Mouse (Mus musculus): ENCODE data around the gene Abcg1. TPM values are rescaled to one million over a fixed set of nuclear protein-coding genes. Genes with fewer than 3 reads are reported as not detected.

Abcg1 gene
- polyA plus RNA-seq, 1 experiment = 12.8 TPM

DNA sequence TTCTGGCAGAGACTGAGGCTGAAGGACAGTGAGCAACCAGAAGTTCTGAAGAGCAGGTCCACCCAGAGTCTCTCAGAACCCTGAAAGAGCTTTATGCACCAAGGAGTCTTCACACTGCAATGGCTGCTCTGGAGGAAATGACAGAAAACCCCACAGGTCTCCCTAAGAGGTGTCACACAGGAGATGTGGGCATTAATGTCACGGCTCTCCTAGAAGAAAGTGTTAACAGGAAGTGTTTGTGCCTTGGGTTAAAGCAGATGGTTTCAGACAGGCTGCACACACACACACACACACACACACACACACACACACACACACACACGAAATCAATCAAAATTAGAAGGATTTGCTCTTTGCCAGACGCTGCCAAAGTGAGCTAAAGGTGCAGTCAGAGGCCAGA, 78.8 kb downstream of the Abcg1 start:
- no peak for DNase-seq (ENCODE audit: low read depth)
- TF ChIP-seq CTCF (IDR thresholded peaks at IDR 0.05; ENCODE audit: borderline replicate concordance, extremely low read depth, insufficient read depth, insufficient read length) = no peak
- no peak for TF ChIP-seq POLR2A (IDR thresholded peaks at IDR 0.05; ENCODE audit: borderline replicate concordance, extremely low read depth, insufficient read depth, insufficient read length, poor library complexity, severe bottlenecking)

GRCm38 (mm10) chr17:31136821-31137220, 79.3 kb downstream of the Abcg1 start:
- no peak for DNase-seq (ENCODE audit: low read depth)
- TF ChIP-seq CTCF (IDR thresholded peaks at IDR 0.05; ENCODE audit: borderline replicate concordance, extremely low read depth, insufficient read depth, insufficient read length) = no peak
- no peak for TF ChIP-seq POLR2A (IDR thresholded peaks at IDR 0.05; ENCODE audit: borderline replicate concordance, extremely low read depth, insufficient read depth, insufficient read length, poor library complexity, severe bottlenecking)

- peak; percentile 81 for DNase-seq (ENCODE audit: low read depth)
- TF ChIP-seq POLR2A (IDR thresholded peaks at IDR 0.05; ENCODE audit: borderline replicate concordance, extremely low read depth, insufficient read depth, insufficient read length, poor library complexity, severe bottlenecking) (no peak), CTCF (IDR thresholded peaks at IDR 0.05; ENCODE audit: borderline replicate concordance, extremely low read depth, insufficient read depth, insufficient read length) (peak; percentile 83)
Observed at GRCm38 (mm10) chr17:31138398-31138797, 80.9 kb downstream of the Abcg1 start.

DNA sequence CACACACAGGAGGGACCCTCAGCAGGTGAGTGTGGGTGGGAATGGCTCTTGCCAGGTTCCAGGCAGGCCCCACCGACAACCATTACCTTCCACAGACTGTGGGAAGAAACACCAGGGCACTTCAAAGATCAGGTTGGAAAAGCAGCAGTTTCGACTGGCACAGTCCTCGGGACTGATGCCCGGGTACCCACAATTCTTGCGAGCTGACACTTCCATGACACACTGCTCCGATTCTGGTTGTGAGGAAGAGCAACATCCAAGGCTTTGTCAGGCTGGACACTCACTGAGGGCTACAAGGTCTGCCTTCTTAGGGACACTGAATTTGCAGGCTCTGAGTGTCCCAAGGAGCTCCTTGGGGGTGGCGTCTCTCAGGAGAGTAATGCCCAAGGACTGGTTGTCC, 84.6 kb downstream of the Abcg1 start:
- TF ChIP-seq POLR2A (IDR thresholded peaks at IDR 0.05; ENCODE audit: borderline replicate concordance, extremely low read depth, insufficient read depth, insufficient read length, poor library complexity, severe bottlenecking) = no peak
- TF ChIP-seq CTCF (IDR thresholded peaks at IDR 0.05; ENCODE audit: borderline replicate concordance, extremely low read depth, insufficient read depth, insufficient read length) = no peak
- DNase-seq (ENCODE audit: low read depth) = no peak

DNA sequence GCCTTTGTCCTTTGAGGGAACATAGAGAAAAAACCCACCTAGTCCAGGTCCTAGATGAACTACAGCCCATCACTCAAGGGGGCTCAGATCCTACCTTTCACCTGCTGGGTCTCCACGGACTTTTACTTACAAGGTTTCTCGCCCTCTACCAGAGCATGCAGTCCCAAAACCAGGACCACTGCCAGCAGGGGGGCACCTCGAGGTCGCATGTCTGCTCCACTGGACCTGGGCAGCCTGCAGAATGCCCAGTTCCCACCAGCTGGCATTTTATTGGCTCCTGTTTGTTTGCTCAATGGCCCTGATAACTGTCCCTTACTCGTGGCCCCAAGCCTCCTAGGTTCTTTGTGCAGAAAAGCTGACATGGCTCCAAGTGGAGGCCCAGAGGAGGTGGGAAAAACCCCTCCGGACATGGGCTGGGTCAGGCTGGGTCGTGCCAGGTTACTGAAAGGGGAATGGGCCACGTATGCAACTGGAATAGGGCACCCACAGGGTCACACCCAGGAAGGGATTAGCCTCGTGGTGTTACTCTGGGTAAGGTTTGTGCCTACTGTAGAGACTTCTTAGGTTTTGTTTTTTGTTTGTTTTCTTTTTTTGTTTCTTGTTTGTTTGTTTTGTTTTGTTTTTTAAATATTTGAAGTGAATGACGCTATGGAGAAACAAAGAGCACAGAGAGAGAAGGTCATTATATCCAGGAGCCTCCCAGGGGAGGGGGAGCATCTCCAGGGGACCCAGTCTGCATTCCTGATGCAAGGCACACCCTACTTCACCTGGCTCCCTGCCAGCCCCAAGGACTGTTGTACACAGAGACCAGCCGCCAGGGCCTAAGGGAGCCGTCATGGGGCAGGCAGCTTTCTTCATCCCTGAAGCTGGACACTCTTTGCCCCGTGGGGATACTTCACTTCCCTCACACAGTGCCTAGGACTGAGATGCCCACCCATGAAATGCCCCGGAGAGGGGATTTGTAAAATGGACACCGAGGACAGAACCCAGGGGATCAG, 86.9 kb downstream of the Abcg1 start, which contains the start of gene Tff2:
Gene Tff2 (minus strand): TSS at position 243 of the 998 bp plus-strand sequence.
- peak; percentile 47 for DNase-seq (ENCODE audit: low read depth)
- TF ChIP-seq CTCF (IDR thresholded peaks at IDR 0.05; ENCODE audit: borderline replicate concordance, extremely low read depth, insufficient read depth, insufficient read length) (no peak), POLR2A (IDR thresholded peaks at IDR 0.05; ENCODE audit: borderline replicate concordance, extremely low read depth, insufficient read depth, insufficient read length, poor library complexity, severe bottlenecking) (no peak)

- TF ChIP-seq CTCF (IDR thresholded peaks at IDR 0.05; ENCODE audit: borderline replicate concordance, extremely low read depth, insufficient read depth, insufficient read length) (no peak), POLR2A (IDR thresholded peaks at IDR 0.05; ENCODE audit: borderline replicate concordance, extremely low read depth, insufficient read depth, insufficient read length, poor library complexity, severe bottlenecking) (no peak)
Observed at GRCm38 (mm10) chr17:31145998-31146397, 88.5 kb downstream of the Abcg1 start.

GRCm38 (mm10) chr17:31152512-31152911, 95.0 kb downstream of the Abcg1 start:
- no peak for DNase-seq (ENCODE audit: low read depth)

More at GRCm38 (mm10) chr17:31145998-31146397, 88.5 kb downstream of the Abcg1 start:
- no peak for DNase-seq (ENCODE audit: low read depth)

DNA sequence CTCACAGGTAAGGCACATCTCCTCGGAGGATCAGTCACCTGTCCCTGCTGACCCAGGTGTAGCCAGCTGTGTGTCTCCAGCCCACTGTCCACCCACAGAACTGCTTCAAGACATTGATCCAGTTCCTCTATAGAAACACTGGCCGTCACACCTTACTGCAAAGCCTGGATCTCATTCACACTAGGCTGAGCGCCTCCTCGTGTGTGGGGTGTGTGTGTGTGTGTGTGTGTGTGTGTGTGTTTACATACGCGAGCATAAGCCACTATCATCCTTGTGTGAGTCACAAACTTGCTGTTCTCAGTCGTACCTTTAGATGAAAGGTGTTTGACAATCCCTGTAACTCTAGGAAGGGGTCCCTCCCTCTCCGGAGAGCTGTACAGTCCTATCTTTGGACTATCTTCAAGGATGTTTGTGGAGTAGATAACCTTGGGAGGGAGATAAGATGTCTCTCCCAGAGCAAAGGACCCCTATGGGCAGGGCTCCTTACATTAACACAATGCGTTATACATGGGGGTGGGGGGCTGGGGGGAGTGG, 95.6 kb downstream of the Abcg1 start:
- no peak for DNase-seq (ENCODE audit: low read depth)
- TF ChIP-seq POLR2A (IDR thresholded peaks at IDR 0.05; ENCODE audit: borderline replicate concordance, extremely low read depth, insufficient read depth, insufficient read length, poor library complexity, severe bottlenecking) (no peak), CTCF (IDR thresholded peaks at IDR 0.05; ENCODE audit: borderline replicate concordance, extremely low read depth, insufficient read depth, insufficient read length) (no peak)

More at GRCm38 (mm10) chr17:31152512-31152911, 95.0 kb downstream of the Abcg1 start:
- TF ChIP-seq CTCF (IDR thresholded peaks at IDR 0.05; ENCODE audit: borderline replicate concordance, extremely low read depth, insufficient read depth, insufficient read length) (no peak), POLR2A (IDR thresholded peaks at IDR 0.05; ENCODE audit: borderline replicate concordance, extremely low read depth, insufficient read depth, insufficient read length, poor library complexity, severe bottlenecking) (no peak)

DNA sequence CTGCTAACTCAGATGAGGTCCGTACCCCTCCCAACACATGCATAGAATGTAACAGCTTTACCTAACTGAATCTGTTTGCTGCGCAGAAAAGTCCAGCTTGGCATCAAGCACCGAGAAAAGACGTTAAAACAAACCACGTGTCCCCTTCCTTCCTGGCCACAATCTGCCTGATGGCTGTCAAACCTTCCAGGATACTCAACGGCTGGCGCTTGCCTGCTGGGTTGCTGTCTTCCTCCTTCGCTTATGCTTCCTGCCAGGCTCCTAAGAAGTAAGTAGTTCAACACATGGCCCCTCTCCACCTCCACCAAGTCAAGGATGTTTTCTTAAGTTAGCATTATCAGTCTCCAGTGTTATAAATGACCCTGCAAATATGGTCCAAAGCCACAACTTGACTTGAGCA, 96.3 kb downstream of the Abcg1 start:
- TF ChIP-seq CTCF (IDR thresholded peaks at IDR 0.05; ENCODE audit: borderline replicate concordance, extremely low read depth, insufficient read depth, insufficient read length) (no peak), POLR2A (IDR thresholded peaks at IDR 0.05; ENCODE audit: borderline replicate concordance, extremely low read depth, insufficient read depth, insufficient read length, poor library complexity, severe bottlenecking) (no peak)
- no peak for DNase-seq (ENCODE audit: low read depth)

- no peak for TF ChIP-seq POLR2A (IDR thresholded peaks at IDR 0.05; ENCODE audit: borderline replicate concordance, extremely low read depth, insufficient read depth, insufficient read length, poor library complexity, severe bottlenecking)
- TF ChIP-seq CTCF (IDR thresholded peaks at IDR 0.05; ENCODE audit: borderline replicate concordance, extremely low read depth, insufficient read depth, insufficient read length) = no peak
- DNase-seq (ENCODE audit: low read depth) = no peak
Observed at GRCm38 (mm10) chr17:31157921-31158320, 100.4 kb downstream of the Abcg1 start.

DNA sequence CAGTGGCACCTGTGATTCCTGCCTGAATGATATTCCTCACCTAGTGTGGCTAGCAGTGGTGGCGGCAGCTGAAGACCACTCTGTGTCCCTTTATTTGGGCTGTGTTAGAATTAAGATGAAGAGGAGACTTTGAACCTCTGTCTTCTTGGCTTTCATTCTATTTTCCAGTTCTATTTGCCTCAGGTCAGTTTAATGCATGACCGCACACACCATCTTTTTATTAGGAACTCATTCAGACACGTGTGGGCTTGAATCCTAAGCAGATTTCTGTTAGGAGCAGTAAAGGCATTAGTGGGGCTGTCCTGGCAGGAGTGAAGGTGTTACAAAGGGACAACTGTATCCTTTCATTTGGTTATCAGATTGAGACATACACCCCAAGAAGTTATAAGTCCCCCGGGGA, 102.8 kb downstream of the Abcg1 start:
- DNase-seq (ENCODE audit: low read depth) = no peak

More for the DNA sequence above, 102.8 kb downstream of the Abcg1 start:
- TF ChIP-seq CTCF (IDR thresholded peaks at IDR 0.05; ENCODE audit: borderline replicate concordance, extremely low read depth, insufficient read depth, insufficient read length) = no peak
